Mouse (Mus musculus): ENCODE measurements at regions not wholly inside any gene's neighbourhood (a gene's known extent, or its start where the extent isn't known, plus 50 kb on each side); places are given as distances from the start of the nearest gene placed in this dataset. TPM values are rescaled to one million over a fixed set of nuclear protein-coding genes. Genes with fewer than 3 reads are reported as not detected.

- no peak overlapping the region for H3K9ac ChIP-seq (ENCODE audit: low read depth, low read length)
- H3K4me3 ChIP-seq (ENCODE audit: low read depth, low read length): no peak overlapping the region
- no peaks in the 10 kb centered on the region for H3K36me3 ChIP-seq (ENCODE audit: control insufficient read depth, insufficient read depth)
- H3K4me2 ChIP-seq (ENCODE audit: low read depth, low read length): no peak overlapping the region
- no peak overlapping the region for H3K27ac ChIP-seq (ENCODE audit: low read length)
- H3K9me3 ChIP-seq (replicated peaks; ENCODE audit: control insufficient read depth, low read length): no peaks in the 10 kb centered on the region
- H3K4me1 ChIP-seq (ENCODE audit: control insufficient read depth, low read depth, low read length): no peaks in the 10 kb centered on the region
- H3K27me3 ChIP-seq (ENCODE audit: control insufficient read depth, insufficient read depth, low read depth, low read length): no peaks in the 10 kb centered on the region
- no peak for ATAC-seq (ENCODE audit: low read depth)
- 66% methylated on average over 3 of the region's 3 CpGs for WGBS (ENCODE audit: insufficient replicate concordance)
Observed at GRCm38 (mm10) chr16:55378701-55379100, 80.9 kb upstream of the Zpld1 start.

DNA sequence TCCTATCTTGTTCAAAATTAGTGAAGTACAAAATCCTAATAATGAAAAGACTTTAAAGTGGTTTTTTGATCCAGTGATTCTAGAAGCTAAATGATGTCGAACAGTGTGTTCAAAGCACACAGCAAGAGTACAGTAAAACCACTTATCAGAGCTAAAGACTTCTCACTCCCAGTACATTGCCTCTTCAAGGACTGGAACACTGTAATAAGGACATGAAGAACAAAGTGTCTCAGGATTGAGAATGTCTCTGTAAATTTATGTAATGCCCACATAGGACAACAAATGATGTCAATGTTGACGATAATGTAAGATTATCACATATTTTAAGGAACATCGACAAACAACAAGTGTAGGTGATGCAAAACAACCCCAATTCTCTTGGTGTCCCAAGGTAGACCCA is 78.1 kb upstream of the Zpld1 start:
- ATAC-seq (ENCODE audit: low read depth): no peak
- Histone ChIP-seq H3K9ac (ENCODE audit: low read depth, low read length) (no peak overlapping the region), H3K36me3 (ENCODE audit: control insufficient read depth, insufficient read depth) (no peaks in the 10 kb centered on the region), H3K9me3 (replicated peaks; ENCODE audit: control insufficient read depth, low read length) (no peaks in the 10 kb centered on the region), H3K27ac (ENCODE audit: low read length) (no peak overlapping the region), H3K4me2 (ENCODE audit: low read depth, low read length) (no peak overlapping the region), H3K4me3 (ENCODE audit: low read depth, low read length) (no peak overlapping the region), H3K27me3 (ENCODE audit: control insufficient read depth, insufficient read depth, low read depth, low read length) (no peaks in the 10 kb centered on the region), H3K4me1 (ENCODE audit: control insufficient read depth, low read depth, low read length) (no peaks in the 10 kb centered on the region)
- 66% methylated on average over 3 of the region's 3 CpGs for WGBS (ENCODE audit: insufficient replicate concordance)

GRCm38 (mm10) chr16:55357686-55358085 is 59.9 kb upstream of the Zpld1 start:
- Histone ChIP-seq H3K4me2 (ENCODE audit: low read depth, low read length) (no peak overlapping the region), H3K9me3 (replicated peaks; ENCODE audit: control insufficient read depth, low read length) (no peaks in the 10 kb centered on the region), H3K4me3 (ENCODE audit: low read depth, low read length) (no peak overlapping the region), H3K27ac (ENCODE audit: low read length) (no peak overlapping the region), H3K9ac (ENCODE audit: low read depth, low read length) (no peak overlapping the region), H3K4me1 (ENCODE audit: control insufficient read depth, low read depth, low read length) (no peaks in the 10 kb centered on the region), H3K27me3 (ENCODE audit: control insufficient read depth, insufficient read depth, low read depth, low read length) (no peaks in the 10 kb centered on the region), H3K36me3 (ENCODE audit: control insufficient read depth, insufficient read depth) (no peaks in the 10 kb centered on the region)
- WGBS (ENCODE audit: insufficient replicate concordance): 47% methylated on average over 4 of the region's 4 CpGs
- no peak for ATAC-seq (ENCODE audit: low read depth)

DNA sequence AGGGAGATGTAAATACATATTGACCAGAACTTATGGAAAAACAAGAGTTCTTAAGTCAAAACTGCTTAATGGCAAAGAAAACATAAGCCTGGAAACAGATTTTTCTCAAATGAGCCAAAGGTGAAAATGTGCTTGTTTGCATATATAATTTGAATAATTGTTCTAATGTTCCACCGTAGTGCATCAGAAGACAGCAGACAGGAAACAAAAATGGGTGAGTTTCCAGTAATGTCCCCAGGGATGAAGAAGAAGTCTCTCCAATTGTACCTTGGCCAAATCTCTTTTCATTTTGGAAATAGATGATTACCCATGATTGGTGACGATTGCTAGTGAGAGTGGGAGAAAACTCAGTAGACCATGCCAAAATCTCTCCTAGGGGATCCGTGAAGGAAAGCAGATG is 58.3 kb upstream of the Zpld1 start:
- Histone ChIP-seq H3K4me1 (ENCODE audit: control insufficient read depth, low read depth, low read length) (no peaks in the 10 kb centered on the region), H3K36me3 (ENCODE audit: control insufficient read depth, insufficient read depth) (no peaks in the 10 kb centered on the region), H3K4me2 (ENCODE audit: low read depth, low read length) (no peak overlapping the region), H3K27ac (ENCODE audit: low read length) (no peak overlapping the region), H3K4me3 (ENCODE audit: low read depth, low read length) (no peak overlapping the region), H3K27me3 (ENCODE audit: control insufficient read depth, insufficient read depth, low read depth, low read length) (no peaks in the 10 kb centered on the region), H3K9me3 (replicated peaks; ENCODE audit: control insufficient read depth, low read length) (no peaks in the 10 kb centered on the region), H3K9ac (ENCODE audit: low read depth, low read length) (no peak overlapping the region)
- no peak for ATAC-seq (ENCODE audit: low read depth)
- 65% methylated on average over 3 of the region's 3 CpGs for WGBS (ENCODE audit: insufficient replicate concordance)

Small RNA genes in the stretch of these regions (microRNA-seq; reads per million reads assigned to microRNA genes)
- gene Mir5118: not detected

Measured in liver, embryonic 16.5 days (tissue).